Mouse (Mus musculus) small intestine, adult 2 months (tissue): ENCODE measurements at regions not wholly inside any gene's neighbourhood (a gene's known extent, or its start where the extent isn't known, plus 50 kb on each side); places are given as distances from the start of the nearest gene placed in this dataset.

Experiments used
- H3K27ac ChIP-seq: fragments of 200-500 bp; 2 replicates; pipeline ENCODE4 v1.5.1; 2012; ENCODE audit warnings: low read depth, low read length, control low read depth, inconsistent platforms; ENCODE audit not compliant: insufficient read depth
- H3K27me3 ChIP-seq: fragments of 200-500 bp; 2 replicates; pipeline ENCODE4 v1.6.1; 2012; ENCODE audit warnings: mild to moderate bottlenecking, moderate library complexity, low read length, inconsistent platforms; ENCODE audit not compliant: control insufficient read depth, insufficient read depth
- H3K36me3 ChIP-seq: fragments of 200-500 bp; 2 replicates; pipeline ENCODE4 v1.6.1; 2012; ENCODE audit warnings: mild to moderate bottlenecking, low read length, control low read depth, inconsistent platforms; ENCODE audit not compliant: control insufficient read depth, insufficient read depth
- H3K4me1 ChIP-seq: fragments of 200-500 bp; 2 replicates; pipeline ENCODE4 v1.6.1; 2012; ENCODE audit warnings: low read length, inconsistent platforms, mixed read lengths; ENCODE audit not compliant: control insufficient read depth, insufficient read depth, insufficient read length
- H3K4me3 ChIP-seq: fragments of 200-500 bp; 2 replicates; pipeline ENCODE4 v1.5.1; 2012; ENCODE audit warnings: low read depth, mild to moderate bottlenecking, control low read depth, inconsistent platforms, low read length, moderate library complexity
- CTCF ChIP-seq: fragments of 200-500 bp; IDR thresholded peaks from 2 replicates; pipeline ENCODE4 v1.5.1; 2012; ENCODE audit warnings: low read depth, mild to moderate bottlenecking, control low read depth, inconsistent platforms, low read length, moderate library complexity, mixed read lengths; ENCODE audit not compliant: insufficient replicate concordance, insufficient read length; ENCODE audit errors: extremely low read depth
- POLR2A ChIP-seq: fragments of 200-500 bp; IDR thresholded peaks from 2 replicates; pipeline ENCODE4 v1.6.1; 2012; ENCODE audit warnings: low read depth, mild to moderate bottlenecking, control low read depth, inconsistent platforms, low read length, moderate library complexity
- WGBS: fragments of 180-500 bp; shearing (Covaris S2); methylation state at CpG from one replicate; pipeline ENCODE4 v1.1.7; 2018; 5-methylcytosine and 5-hydroxymethylcytosine counted together

DNA sequence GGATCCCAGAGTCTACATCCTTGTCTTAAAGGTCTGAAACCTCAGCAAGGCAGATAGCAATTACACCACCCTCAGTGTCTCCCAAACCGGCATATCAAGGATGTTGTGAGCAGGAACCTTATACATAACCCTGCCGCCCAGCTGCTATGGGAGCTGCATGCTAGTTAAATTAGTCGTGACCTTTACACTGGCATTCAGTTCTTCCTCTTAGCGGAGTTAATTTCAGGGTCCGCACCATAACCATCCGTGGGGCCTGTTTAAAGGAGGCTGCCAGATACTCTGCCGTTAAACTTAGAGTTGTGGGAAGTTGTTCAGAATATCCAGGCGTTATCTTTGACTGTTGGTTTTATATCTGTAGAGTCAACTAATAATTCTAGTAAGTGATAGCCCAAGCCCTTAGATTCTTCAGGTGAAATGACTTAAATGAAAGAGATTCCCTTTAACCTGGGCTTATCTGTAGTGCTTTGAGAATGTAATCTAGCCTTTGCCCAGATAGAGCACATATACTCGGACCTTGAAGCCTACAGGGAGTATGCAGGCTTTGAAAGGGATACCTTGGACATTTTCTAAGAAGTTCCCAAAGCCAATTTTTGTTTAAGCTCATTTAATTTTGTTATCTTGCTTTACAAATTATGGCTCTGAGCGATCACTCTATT is 153.3 kb upstream of the Spaca1 start:
- peak overlapping the region; percentile 9; the same call in 1 of the 2 replicates for H3K27ac ChIP-seq
- no peaks in the 10 kb centered on the region for H3K36me3 ChIP-seq
- 34% methylated on average over 10 of the region's 10 CpGs for WGBS
- H3K4me3 ChIP-seq: no peak overlapping the region
- peaks cover 8% of the 10 kb centered on the region; the same call in 1 of the 2 replicates for H3K4me1 ChIP-seq
- TF ChIP-seq POLR2A (no peak), CTCF (no peak)
- H3K27me3 ChIP-seq: no peaks in the 10 kb centered on the region

DNA sequence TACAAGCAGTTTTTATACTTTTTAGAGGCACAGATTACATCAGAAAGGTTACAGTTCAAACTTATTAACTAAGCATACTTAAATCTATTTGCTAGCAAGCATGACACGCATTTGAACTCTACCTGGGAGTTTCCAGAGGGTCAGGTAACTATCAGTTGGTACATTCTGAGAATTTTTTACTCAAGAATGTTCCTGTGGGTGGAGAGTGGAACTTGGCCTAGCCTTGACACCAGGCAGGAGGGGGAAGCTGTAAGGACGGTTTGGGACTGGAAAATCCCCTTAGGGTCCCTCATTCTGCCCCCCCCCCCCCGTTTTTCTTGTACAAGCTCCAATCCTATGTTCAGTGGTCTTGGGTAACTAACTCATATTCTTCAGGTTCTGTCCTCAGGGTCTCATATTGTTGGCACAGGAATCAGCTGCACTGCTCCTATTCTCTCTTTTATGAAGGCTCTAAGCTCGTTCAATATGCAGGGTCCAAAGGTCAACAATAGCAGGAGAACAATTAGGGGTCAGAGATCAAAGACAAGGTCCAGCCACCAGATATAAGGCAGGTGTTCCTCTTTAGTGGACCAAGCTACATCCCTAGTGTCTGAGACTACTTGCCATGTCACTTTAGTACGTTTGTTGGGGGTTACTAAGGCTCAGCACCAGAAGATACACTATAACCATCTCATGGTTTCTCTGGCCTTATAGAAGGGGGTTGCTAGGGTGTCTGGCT is 159.3 kb upstream of the Spaca1 start:
- TF ChIP-seq CTCF (no peak), POLR2A (no peak)
- 19% methylated on average over 5 of the region's 5 CpGs for WGBS
- Histone ChIP-seq H3K4me1 (peaks cover 9% of the 10 kb centered on the region; the same call in 1 of the 2 replicates), H3K27ac (peak overlapping the region; percentile 68), H3K36me3 (no peaks in the 10 kb centered on the region), H3K4me3 (no peak overlapping the region), H3K27me3 (no peaks in the 10 kb centered on the region)

DNA sequence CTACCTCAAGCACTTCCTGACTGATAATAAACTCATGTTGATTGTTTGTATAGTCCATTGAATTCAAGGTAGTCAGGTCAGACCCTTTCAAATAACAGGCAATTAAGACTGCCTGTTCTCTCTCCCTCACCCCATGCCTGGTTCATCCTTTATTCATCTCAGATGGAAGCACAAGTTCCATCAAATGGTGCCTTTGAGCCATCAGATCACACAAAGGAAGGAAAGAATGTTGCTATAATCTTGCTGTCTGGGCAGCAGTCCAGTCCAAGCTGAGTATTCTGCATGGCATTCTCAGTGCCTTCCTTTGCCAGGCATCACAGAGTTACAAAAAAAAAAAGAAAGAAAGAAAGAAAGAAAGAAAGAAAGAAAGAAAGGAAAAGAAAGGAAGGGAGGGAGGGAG is 163.7 kb upstream of the Spaca1 start:
- H3K36me3 ChIP-seq: no peaks in the 10 kb centered on the region
- no peak overlapping the region for H3K27ac ChIP-seq

DNA sequence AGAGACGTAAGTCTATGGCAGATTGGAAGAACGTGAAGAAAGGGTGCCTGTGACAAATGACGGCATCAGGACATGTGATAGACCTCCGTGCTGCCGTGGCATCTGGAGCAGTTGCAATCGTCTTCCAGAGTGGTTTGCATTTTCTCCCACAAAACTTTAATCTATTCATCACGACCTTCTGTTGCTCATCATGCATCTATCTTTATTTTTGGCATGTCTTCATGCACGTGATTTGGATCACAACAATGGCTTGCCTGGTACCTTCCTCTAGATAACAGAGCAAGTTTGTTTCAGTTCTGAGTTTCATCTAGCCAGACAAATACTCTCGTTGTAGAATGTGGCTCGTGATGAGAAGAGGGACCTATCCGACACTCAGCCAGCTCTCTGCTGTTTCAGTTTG is 164.4 kb upstream of the Spaca1 start:
- H3K27ac ChIP-seq: no peak overlapping the region
- H3K4me3 ChIP-seq: no peak overlapping the region
- H3K27me3 ChIP-seq: no peaks in the 10 kb centered on the region
- TF ChIP-seq POLR2A: no peak
- no peak for TF ChIP-seq CTCF
- peaks cover 6% of the 10 kb centered on the region; the same call in 1 of the 2 replicates for H3K4me1 ChIP-seq
- no peaks in the 10 kb centered on the region for H3K36me3 ChIP-seq
- 85% methylated on average over 11 of the region's 11 CpGs for WGBS

More for the DNA sequence above, 163.7 kb upstream of the Spaca1 start:
- TF ChIP-seq POLR2A (no peak), CTCF (no peak)
- Histone ChIP-seq H3K4me3 (no peak overlapping the region), H3K27me3 (no peaks in the 10 kb centered on the region), H3K4me1 (peaks cover 6% of the 10 kb centered on the region; the same call in 1 of the 2 replicates)

DNA sequence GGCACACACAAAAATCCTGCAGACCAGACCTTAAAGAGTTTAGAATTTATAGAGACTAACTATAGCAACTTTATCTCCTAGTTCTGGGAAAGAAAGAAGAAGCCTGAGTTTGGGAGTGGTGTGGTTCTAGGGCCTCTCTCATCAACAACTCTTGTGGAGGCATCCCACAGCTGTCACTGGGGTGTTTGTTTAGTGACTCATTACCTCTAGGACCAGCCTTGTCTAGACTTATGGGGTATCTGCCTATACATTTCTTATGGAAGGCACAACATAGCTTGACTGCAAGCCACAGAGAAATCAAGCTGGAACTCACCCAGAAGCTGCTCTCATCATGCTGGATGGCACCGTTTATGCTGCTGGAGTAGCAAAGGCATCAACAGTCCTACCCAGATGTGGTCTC is 171.9 kb upstream of the Spaca1 start:
- TF ChIP-seq CTCF (no peak), POLR2A (no peak)
- no peaks in the 10 kb centered on the region for H3K4me1 ChIP-seq
- H3K36me3 ChIP-seq: no peaks in the 10 kb centered on the region
- 92% methylated on average over 1 of the region's 1 CpGs for WGBS
- no peak overlapping the region for H3K4me3 ChIP-seq
- H3K27me3 ChIP-seq: no peaks in the 10 kb centered on the region
- H3K27ac ChIP-seq: no peak overlapping the region

DNA sequence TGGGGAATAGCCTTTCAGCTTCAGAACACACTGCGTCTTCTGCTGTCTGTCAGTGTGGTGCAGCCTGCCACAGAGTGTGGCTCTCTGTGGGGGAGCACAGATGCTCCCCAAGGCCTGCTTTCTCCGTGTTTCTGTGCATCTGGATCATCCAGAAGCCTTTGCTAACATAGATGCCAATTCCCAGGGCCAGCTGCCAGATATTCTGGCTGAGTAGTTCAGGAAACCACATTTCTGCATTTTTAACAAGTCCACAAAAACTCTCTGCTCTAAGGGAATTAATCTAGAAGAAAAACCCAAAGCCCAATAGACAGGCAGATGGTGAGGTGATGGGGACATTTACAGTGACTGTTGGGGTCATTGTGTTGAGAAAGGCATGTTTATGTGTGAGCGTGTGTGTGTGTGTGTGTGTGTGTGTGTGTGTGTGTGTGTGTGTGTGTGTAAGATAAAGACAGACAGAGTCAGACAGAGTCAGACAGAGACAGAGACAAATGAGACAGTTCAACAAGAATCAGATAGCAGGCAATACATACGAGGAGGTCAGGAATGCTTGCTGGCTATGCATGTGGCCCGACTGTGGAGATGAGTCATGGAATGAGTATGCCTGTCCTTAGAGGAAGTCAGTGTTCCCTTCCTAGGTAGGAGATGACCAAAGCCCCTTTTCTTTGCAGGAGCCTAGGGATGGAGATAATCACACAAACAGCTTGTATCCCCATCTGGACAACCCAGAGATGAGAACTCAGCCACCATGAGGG is 176.3 kb upstream of the Spaca1 start:
- no peaks in the 10 kb centered on the region for H3K27me3 ChIP-seq
- H3K4me1 ChIP-seq: no peaks in the 10 kb centered on the region
- TF ChIP-seq CTCF: no peak
- no peak for TF ChIP-seq POLR2A
- no peak overlapping the region for H3K4me3 ChIP-seq
- H3K27ac ChIP-seq: no peak overlapping the region
- 60% methylated on average over 5 of the region's 5 CpGs for WGBS
- H3K36me3 ChIP-seq: no peaks in the 10 kb centered on the region

DNA sequence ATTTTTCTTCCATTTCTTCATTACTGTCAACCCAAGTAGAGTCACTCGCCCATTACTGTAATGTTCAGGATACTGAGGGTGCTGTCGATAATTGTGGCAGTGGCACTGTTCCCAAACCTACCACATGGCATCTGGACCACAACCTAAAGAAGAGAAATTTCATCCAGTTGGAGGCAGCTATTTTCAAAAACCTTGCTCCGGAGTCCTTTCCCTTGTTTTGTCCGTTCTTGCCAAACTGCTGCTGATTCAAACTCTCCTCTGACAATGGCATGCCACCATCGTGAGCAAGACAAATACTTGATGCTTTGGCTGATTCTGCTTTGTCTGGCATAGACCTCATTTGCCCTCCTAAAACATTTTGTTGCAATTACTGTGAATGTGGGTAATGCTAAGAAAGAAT is 176.9 kb upstream of the Spaca1 start:
- no peak for TF ChIP-seq CTCF
- TF ChIP-seq POLR2A: no peak
- WGBS: 93% methylated on average over 5 of the region's 5 CpGs
- Histone ChIP-seq H3K4me3 (no peak overlapping the region), H3K36me3 (no peaks in the 10 kb centered on the region), H3K27me3 (no peaks in the 10 kb centered on the region), H3K27ac (no peak overlapping the region), H3K4me1 (no peaks in the 10 kb centered on the region)
